Mouse (Mus musculus) liver, adult 2 months (tissue): ENCODE measurements around the gene Mrtfa. TPM values are rescaled to one million over a fixed set of nuclear protein-coding genes. Genes with fewer than 3 reads are reported as not detected.

Source experiments
- DNase-seq: peaks from one replicate; pipeline ENCODE4 v3.0.0-alpha.2; 2011; ENCODE audit warnings: low read depth, low spot score; ENCODE audit errors: extremely low read depth
- H3K27ac ChIP-seq: fragments of 200-500 bp; replicated peaks from 2 replicates; pipeline ENCODE4 v1.5.1; 2012; ENCODE audit warnings: low read depth, mild to moderate bottlenecking, control low read depth, inconsistent platforms, low read length; ENCODE audit not compliant: insufficient read depth
- H3K27me3 ChIP-seq: fragments of 200-500 bp; 2 replicates; pipeline ENCODE4 v1.6.1; 2012; ENCODE audit warnings: mild to moderate bottlenecking, moderate library complexity, low read length, inconsistent platforms; ENCODE audit not compliant: control insufficient read depth, insufficient read depth
- H3K36me3 ChIP-seq: fragments of 200-500 bp; 2 replicates; pipeline ENCODE4 v1.6.1; 2012; ENCODE audit warnings: low read length, inconsistent platforms; ENCODE audit not compliant: control insufficient read depth, insufficient read depth
- H3K4me1 ChIP-seq: fragments of 200-500 bp; 2 replicates; pipeline ENCODE4 v1.6.1; 2011; ENCODE audit warnings: low read length; ENCODE audit not compliant: control insufficient read depth, insufficient read depth
- H3K4me3 ChIP-seq: fragments of 200-500 bp; 2 replicates; pipeline ENCODE4 v1.5.1; 2011; ENCODE audit warnings: low read depth, mild to moderate bottlenecking, control low read depth, low read length, moderate library complexity; ENCODE audit not compliant: insufficient read depth
- H3K79me2 ChIP-seq: fragments of 200-500 bp; 2 replicates; pipeline ENCODE4 v1.6.1; 2012; ENCODE audit warnings: inconsistent platforms, mild to moderate bottlenecking, low read length, moderate library complexity; ENCODE audit not compliant: control insufficient read depth, insufficient read depth
- H3K9ac ChIP-seq: fragments of 200-500 bp; 2 replicates; pipeline ENCODE4 v1.6.1; 2012; ENCODE audit warnings: low read depth, mild to moderate bottlenecking, control low read depth, inconsistent platforms, low read length
- CTCF ChIP-seq: fragments of 200-500 bp; IDR thresholded peaks from 2 replicates; pipeline ENCODE4 v1.5.1; 2011; ENCODE audit warnings: low read depth, low read length, control low read depth
- POLR2A ChIP-seq: fragments of 200-500 bp; IDR thresholded peaks from 2 replicates; pipeline ENCODE4 v1.6.1; 2011; ENCODE audit warnings: low read length, control low read depth; ENCODE audit not compliant: insufficient read depth; ENCODE audit errors: extremely low read depth
- WGBS: fragments of 180-500 bp; shearing (Covaris S2); methylation state at CpG from one replicate; pipeline ENCODE4 v1.1.7; 2018; 5-methylcytosine and 5-hydroxymethylcytosine counted together
- polyA plus RNA-seq: library from polyadenylated mRNA; depleted of rRNA; stranded (reverse); fragments of >200 nt; gene quantifications from 2 replicates; pipeline ENCODE4 v1.2.3, GENCODE M21; 2012
- total RNA-seq: library from RNA; depleted of rRNA; stranded (reverse); fragments of >200 nt; gene quantifications from 2 replicates; pipeline ENCODE4 v1.2.3, GENCODE M21; 2014

Gene Mrtfa
- total and polyA plus RNA-seq, 2 experiments: 1.0 to 5.6 TPM

DNA sequence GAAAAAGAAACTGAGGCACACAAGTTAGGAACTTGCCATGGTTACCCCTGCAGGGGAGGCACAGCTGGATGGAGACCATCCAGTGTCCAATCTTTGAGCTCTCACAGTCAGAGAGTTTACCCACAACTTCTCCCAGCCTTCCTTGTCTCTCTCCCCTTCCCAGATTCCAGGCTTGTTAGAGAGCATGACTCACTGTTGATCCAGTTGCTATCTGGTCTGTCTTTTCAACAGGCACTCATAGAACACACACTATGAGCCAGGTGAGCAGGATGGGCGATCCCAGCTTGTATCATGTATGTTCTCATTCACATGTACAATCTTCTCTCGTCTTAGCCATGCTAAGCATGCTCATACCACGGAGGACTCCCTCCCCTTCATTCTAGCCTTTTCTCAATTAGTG is 111.3 kb downstream of the Mrtfa start:
- H3K27me3 ChIP-seq: no peaks in the 10 kb centered on the region
- no peaks in the 10 kb centered on the region for H3K36me3 ChIP-seq
- no peaks in the 10 kb centered on the region for H3K79me2 ChIP-seq
- H3K4me1 ChIP-seq: no peaks in the 10 kb centered on the region
- DNase-seq: no peak
- no peak overlapping the region for H3K27ac ChIP-seq
- no peak overlapping the region for H3K9ac ChIP-seq
- TF ChIP-seq CTCF (no peak), POLR2A (no peak)
- H3K4me3 ChIP-seq: no peak overlapping the region
- WGBS: 91% methylated on average over 3 of the region's 3 CpGs

- 99% methylated on average over 4 of the region's 4 CpGs for WGBS
- Histone ChIP-seq H3K27me3 (no peaks in the 10 kb centered on the region), H3K79me2 (no peaks in the 10 kb centered on the region), H3K27ac (no peak overlapping the region), H3K9ac (no peak overlapping the region), H3K36me3 (no peaks in the 10 kb centered on the region), H3K4me1 (no peaks in the 10 kb centered on the region), H3K4me3 (no peak overlapping the region)
- no peak for DNase-seq
- no peak for TF ChIP-seq POLR2A
- no peak for TF ChIP-seq CTCF
These were observed 113.0 kb downstream of the Mrtfa start for GRCm38 (mm10) chr15:81077551-81077950.

- Histone ChIP-seq H3K36me3 (no peaks in the 10 kb centered on the region), H3K9ac (no peak overlapping the region), H3K4me1 (no peaks in the 10 kb centered on the region), H3K79me2 (0 out of 2 replicates have a peak, but pooled peaks cover 3% of the 10 kb centered on the region), H3K4me3 (no peak overlapping the region), H3K27ac (no peak overlapping the region), H3K27me3 (no peaks in the 10 kb centered on the region)
- WGBS: 80% methylated on average over 1 of the region's 1 CpGs
- DNase-seq: peak; percentile 40
- TF ChIP-seq POLR2A: no peak
- TF ChIP-seq CTCF: no peak
These were observed 116.0 kb downstream of the Mrtfa start for GRCm38 (mm10) chr15:81074543-81074942.

DNA sequence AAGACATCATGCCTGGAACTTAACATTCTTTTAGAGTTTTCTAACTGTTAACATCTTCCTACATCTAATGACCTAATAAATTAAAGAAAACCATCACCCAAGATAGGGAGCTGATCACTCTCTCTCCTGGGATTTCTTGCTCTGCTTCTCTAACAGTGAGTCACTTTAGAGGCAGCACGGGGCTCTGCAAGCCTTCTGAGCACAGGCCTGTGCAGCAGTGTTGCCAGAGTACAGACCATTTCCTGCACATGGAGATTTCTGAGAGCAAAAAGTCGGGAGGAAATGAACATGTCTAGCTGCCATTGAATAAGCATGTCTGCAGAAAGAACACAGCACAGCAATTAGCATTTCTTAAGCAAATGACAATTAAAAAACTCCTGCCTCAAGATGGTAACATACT is 116.8 kb downstream of the Mrtfa start:
- H3K4me1 ChIP-seq: no peaks in the 10 kb centered on the region
- H3K36me3 ChIP-seq: no peaks in the 10 kb centered on the region
- H3K27ac ChIP-seq: no peak overlapping the region
- TF ChIP-seq CTCF (no peak), POLR2A (no peak)
- no peaks in the 10 kb centered on the region for H3K27me3 ChIP-seq
- no peak overlapping the region for H3K4me3 ChIP-seq
- H3K9ac ChIP-seq: no peak overlapping the region
- WGBS: 64% methylated on average over 2 of the region's 2 CpGs
- H3K79me2 ChIP-seq: 0 out of 2 replicates have a peak, but pooled peaks cover 3% of the 10 kb centered on the region
- DNase-seq: no peak

- 92% methylated on average over 2 of the region's 2 CpGs for WGBS
- no peak for TF ChIP-seq POLR2A
- peak; percentile 50 for TF ChIP-seq CTCF
- H3K4me3 ChIP-seq: no peak overlapping the region
- no peak overlapping the region for H3K27ac ChIP-seq
- H3K36me3 ChIP-seq: no peaks in the 10 kb centered on the region; the same call in 1 of the 2 replicates
- 0 out of 2 replicates have a peak, but pooled peaks cover 3% of the 10 kb centered on the region for H3K79me2 ChIP-seq
- no peak overlapping the region for H3K9ac ChIP-seq
- peak; percentile 30 for DNase-seq
- no peaks in the 10 kb centered on the region for H3K27me3 ChIP-seq
- H3K4me1 ChIP-seq: no peaks in the 10 kb centered on the region
These were observed 117.8 kb downstream of the Mrtfa start for GRCm38 (mm10) chr15:81072748-81073147.

- no peaks in the 10 kb centered on the region for H3K4me1 ChIP-seq
- no peak overlapping the region for H3K9ac ChIP-seq
- H3K27ac ChIP-seq: no peak overlapping the region
- 0 out of 2 replicates have a peak, but pooled peaks cover 3% of the 10 kb centered on the region for H3K79me2 ChIP-seq
- H3K36me3 ChIP-seq: no peaks in the 10 kb centered on the region; the same call in 1 of the 2 replicates
- no peak overlapping the region for H3K4me3 ChIP-seq
- no peaks in the 10 kb centered on the region for H3K27me3 ChIP-seq
- TF ChIP-seq CTCF (no peak), POLR2A (no peak)
- no peak for DNase-seq
- 87% methylated on average over 1 of the region's 1 CpGs for WGBS
These were observed 120.1 kb downstream of the Mrtfa start for GRCm38 (mm10) chr15:81070470-81070869.
